Mouse (Mus musculus) frontal cortex, adult 2 months (tissue): ENCODE measurements around the gene Shbg. TPM values are rescaled to one million over a fixed set of nuclear protein-coding genes. Genes with fewer than 3 reads are reported as not detected.

Experiments used
- DNase-seq, 2 experiments: peaks; one replicate each; pipeline ENCODE4 v3.0.0; 2022; ENCODE audit warnings: low spot score in 1 of 2; ENCODE audit errors: extremely low spot score in 1 of 2
- polyA plus RNA-seq: library from polyadenylated mRNA; depleted of rRNA; stranded (reverse); fragments of >200 nt; gene quantifications from 2 replicates; pipeline ENCODE4 v1.2.3, GENCODE M21; 2012

Shbg gene
- polyA plus RNA-seq, 1 experiment, result 0.16 TPM

DNA sequence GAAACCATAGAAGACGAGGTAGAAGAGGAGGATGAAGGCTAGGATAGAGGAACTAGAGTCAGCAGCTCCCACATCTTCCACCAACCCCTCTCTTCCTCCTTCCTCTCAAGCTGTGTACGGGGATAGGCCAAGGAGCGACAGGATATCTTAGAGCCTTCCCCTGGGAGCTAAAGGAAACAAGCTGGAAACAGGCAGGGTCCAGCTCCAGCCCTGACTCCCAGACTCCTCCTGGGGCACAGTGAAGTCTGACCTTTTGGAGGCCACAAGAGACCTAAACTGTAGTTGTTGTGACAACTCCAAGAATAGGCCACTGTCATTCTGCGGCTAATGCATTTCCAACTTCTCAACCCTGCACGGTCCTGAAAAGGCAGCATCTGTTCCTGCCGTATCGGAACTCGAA, 14.2 kb downstream of the Shbg start:
- DNase-seq, result no peak

- no peak for DNase-seq
Observed at GRCm38 (mm10) chr11:69601768-69602167, 15.9 kb downstream of the Shbg start.

DNA sequence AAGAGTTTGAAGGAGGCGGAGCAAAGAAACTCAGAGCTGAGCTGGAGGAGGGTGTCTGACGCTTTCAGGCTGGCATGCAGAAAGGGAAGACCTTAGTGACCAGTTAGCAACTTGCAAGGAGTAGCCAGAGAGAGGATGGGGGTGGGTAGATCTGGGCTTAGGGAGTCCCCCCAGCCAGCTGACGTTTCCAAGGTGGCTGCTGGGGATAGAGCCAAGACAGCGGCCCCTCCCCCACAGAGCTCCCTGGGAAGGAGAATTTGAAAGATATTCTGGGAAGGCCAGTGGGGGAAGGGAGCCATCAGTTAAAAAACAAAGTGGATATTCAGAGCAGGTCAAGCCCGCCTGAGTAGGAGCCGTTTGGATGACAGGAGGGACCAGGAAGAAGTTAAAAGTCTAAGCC, 17.6 kb downstream of the Shbg start:
- peak in 1 of 2 experiments; percentile 83 for DNase-seq

DNA sequence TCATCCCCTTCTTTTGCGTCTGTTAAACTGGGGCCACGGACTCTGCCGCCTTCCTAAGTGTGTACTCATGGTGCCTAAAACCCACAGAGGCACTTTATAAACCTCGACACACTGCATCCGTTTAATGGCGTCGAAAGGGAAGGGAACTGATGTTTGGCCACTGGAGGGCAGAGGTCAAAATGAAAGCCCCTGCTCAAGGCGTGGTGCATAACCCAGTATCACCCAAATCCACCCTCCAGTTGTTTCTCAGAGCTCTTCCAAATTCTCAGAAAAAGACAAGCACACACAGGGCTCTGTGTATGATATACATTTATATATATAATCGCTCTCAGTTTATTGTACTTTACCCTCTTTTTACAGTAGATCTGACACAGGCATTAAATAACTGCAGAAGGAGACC, 18.3 kb downstream of the Shbg start:
- no peak for DNase-seq

GRCm38 (mm10) chr11:69594853-69595252, 22.9 kb downstream of the Shbg start:
- DNase-seq, result no peak

DNA sequence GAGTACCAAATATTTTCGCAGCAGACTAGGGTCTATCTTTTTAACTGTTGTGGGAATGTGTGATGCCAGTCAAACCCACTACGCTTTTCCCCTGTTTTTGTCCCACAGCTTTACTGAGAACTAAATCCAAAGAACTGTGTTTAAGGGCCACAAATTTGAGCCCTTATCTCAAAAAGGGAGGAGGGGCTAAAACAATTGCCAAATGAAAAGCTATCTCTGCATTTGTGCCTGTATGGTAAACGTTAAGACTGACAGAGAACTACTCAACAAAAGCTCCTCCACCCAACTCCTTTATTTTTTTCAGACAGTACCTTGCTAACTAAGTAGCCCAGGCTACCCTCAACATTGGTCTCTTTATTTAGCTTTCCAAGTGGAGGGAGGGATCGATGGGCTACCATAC, 24.9 kb downstream of the Shbg start:
- no peak for DNase-seq

DNA sequence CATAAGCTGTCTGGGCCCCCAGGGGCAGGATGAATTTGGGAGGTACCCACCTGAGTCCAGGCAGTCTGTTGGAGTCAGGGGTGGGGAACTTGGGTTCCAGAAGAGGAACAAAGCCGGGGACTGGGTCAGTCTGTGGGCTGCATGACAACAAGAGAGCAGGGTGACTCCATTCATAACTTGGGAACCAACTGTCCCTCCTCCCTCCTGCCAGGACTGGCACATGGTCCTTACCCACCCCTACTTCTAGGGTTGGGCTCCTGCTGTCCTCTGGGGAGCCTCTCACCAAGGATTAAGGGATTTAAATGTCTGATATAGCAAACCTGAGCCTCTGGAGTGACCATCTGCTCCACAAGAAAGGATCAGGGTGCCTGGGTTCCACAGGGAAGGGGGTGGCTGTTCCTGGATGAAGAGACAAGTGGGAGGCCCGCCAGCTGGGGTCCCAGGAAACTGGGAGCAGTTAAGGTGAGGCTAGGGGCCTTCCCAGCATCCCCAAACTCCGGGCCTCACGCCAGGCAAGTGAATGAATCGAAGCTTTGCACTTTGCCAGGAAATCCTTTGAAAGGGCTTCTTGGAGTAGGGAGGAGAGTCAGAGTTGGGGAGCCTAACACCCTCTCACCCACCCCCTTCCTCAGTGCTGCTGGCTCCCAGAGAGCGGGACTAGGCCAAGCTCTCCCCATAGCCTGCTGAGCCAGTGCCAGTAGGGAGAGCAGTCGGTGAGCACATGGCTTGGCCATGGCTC, 25.6 kb downstream of the Shbg start:
- DNase-seq, result peak; percentile 55 to 78

GRCm38 (mm10) chr11:69591424-69591823, 26.3 kb downstream of the Shbg start:
- DNase-seq, result no peak

GRCm38 (mm10) chr11:69590622-69591021, 27.1 kb downstream of the Shbg start:
- DNase-seq, result no peak

GRCm38 (mm10) chr11:69589207-69589834, 28.4 kb downstream of the Shbg start:
- DNase-seq, result no peak

- no peak for DNase-seq
Observed at GRCm38 (mm10) chr11:69585718-69586325, 31.9 kb downstream of the Shbg start.

DNA sequence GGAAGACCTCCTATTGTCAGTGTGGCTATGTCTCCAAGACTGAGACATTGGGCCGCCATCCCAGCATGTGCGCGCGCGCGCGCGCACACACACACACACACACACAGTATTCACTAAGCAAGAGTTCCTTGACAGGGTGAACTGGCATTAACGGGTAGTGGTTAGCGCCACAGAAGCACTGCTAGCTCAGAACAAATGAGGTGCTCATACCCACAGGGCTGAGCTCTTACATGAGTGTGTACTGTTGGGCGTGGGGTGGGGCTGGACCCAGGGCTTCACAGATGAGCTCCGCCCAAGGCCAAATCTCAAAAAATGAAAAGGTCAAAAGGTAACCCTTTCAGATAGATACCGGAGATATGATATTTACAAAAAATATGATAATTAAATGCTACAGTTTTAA, 32.8 kb downstream of the Shbg start:
- no peak for DNase-seq

DNA sequence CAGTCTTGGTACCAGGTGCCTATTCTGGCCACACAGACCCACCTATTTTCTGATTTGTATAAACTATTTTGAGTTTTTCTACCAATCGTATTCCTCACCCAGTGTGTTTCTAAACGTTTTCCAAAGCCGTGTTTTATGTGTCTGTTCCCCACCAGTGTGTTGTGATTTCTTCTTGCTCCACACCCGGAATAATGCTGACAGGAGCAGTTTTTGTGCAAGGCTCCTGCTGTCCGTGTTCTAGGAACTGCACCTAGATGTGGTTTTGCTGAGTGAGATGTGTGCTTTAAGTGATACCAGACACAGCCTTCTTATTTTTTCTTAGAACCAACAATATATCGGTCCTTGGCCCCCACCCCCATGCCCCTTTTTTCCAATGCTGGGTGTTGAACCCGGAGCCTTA, 33.7 kb downstream of the Shbg start:
- DNase-seq, result no peak

- no peak for DNase-seq
Observed at GRCm38 (mm10) chr11:69582230-69582805, 35.4 kb downstream of the Shbg start.

GRCm38 (mm10) chr11:69581814-69582213, 35.9 kb downstream of the Shbg start:
- DNase-seq, result no peak

- DNase-seq, result peak; percentile 87 to 94
Observed at GRCm38 (mm10) chr11:69581147-69581688, 36.5 kb downstream of the Shbg start.

- no peak for DNase-seq
Observed at GRCm38 (mm10) chr11:69580572-69581146, 37.0 kb downstream of the Shbg start.

- peak; percentile 87 to 94 for DNase-seq
Observed at GRCm38 (mm10) chr11:69580091-69580514, 37.6 kb downstream of the Shbg start, which contains the start of the genes Wrap53 and Trp53. TSS of gene Wrap53 (minus strand) at chr11:69580255. TSS of gene Trp53 (plus strand) at chr11:69580359.

DNA sequence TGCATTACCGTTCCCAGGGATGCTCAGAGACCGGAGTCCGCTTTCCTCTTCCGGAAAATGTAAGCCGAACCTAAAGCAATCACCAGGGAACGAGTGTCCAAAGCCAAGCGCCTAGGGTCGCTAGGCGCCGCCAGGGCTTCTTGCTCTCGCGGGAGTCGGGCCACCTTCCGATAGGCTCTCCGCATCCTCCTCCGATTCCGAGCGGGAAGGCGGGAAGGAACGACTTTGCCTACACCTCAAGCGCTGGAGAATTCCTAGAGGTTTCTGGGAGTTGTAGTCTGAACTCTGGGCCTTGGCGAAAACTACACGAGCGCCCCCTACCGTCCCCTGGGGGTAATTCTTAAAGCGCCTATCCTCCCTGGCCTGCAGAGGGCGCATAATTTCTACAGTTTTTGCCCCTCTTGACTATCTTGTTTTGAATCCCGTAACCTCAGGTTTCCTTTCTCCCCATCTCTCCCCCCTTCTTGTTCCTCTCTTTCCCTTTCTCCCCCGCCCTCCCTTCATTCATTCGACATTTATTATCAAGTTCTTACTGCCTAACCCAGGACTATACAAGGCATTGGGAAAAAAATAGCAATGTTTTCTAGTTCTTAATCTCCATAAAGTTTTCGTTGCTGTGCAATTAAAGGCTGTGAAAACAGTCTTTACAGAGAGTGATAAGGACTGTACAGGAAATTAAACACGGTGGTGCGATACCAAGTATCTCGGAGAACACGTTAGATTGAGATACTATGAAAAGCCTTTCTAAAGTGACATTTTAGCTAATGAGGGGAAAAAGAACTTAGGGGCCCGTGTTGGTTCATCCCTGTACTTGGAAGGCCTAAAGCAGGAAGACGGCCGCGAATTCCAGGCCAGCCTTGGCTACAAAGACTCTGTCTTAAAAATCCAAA, 38.3 kb downstream of the Shbg start:
- peak; percentile 96 to 99 for DNase-seq

GRCm38 (mm10) chr11:69578301-69578700, 39.4 kb downstream of the Shbg start:
- DNase-seq, result no peak
